Mouse (Mus musculus): ENCODE measurements at regions not wholly inside any gene's neighbourhood (a gene's known extent, or its start where the extent isn't known, plus 50 kb on each side); places are given as distances from the start of the nearest gene placed in this dataset.
A peak's percentile ranks its signal among the peaks of the same experiment; 100 is the strongest.

DNA sequence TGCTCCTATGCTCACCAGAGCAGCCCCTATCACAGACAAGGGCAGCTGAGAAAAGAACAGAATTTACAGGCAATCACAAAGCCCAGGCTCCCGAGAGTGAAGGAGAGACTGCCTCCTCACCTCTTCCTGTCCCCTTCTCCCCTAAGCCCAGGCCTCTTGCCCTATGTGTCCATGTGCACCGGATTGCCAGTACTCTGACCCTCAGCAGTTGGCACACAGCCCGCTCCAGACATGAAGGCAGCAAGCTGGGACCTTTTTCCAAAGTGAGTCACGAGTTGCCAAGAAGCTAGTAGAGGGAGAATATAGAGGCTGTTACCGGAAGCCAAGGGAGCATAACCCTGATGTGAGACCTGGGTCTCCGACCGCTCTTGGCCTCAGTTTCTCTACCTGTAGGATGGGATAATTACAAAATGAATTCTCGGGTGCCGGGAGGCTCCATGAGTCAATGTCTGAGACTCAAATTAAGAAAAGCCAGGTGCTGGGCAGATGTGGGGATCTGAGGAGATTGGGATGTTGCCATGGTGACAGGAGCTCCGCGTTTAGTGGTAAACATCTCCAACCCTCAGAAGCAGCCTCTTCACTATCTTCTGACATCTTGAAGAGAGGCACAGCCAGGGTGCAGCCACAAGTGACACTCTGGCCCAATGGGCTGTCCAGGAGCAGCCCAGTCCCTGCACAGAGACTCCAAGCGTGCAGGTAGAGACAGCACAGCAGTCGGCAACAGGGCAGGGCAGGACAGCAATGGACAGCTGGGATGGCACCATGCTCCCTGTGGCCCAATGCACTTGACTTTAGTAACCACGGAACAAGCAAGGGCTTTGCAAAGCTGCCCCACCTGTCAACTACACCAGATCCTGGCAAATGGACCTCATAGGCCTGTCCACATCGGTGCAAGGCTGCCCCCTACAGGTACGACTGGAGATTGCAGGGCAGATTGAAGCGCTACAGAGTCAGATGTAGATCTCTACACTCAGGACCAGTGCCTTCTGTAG, 55.6 kb upstream of the Prr5 start:
- TF ChIP-seq POLR2A (IDR thresholded peaks at IDR 0.05; ENCODE audit: low read depth, low read length) (no peak), CTCF (IDR thresholded peaks at IDR 0.05; ENCODE audit: extremely low read depth, insufficient read depth, insufficient read length, insufficient replicate concordance) (peak; percentile 95; the same call in 1 of the 2 replicates)

All from spleen, adult 2 months (tissue).